Mouse (Mus musculus) lung, adult 2 months (tissue): ENCODE data around the gene Sesn2.

Source experiments
- CTCF ChIP-seq: fragments of 200-500 bp; IDR thresholded peaks from 2 replicates; pipeline ENCODE4 v1.5.1; 2011; ENCODE audit warnings: mild to moderate bottlenecking, low read length, control low read depth; ENCODE audit not compliant: insufficient read depth
- POLR2A ChIP-seq: fragments of 200-500 bp; IDR thresholded peaks from 2 replicates; pipeline ENCODE4 v1.6.1; 2011; ENCODE audit warnings: low read depth, mild to moderate bottlenecking, control low read depth, low read length, borderline replicate concordance; ENCODE audit errors: extremely low read depth

- TF ChIP-seq CTCF = no peak
- no peak for TF ChIP-seq POLR2A
Measured at GRCm38 (mm10) chr4:132518066-132518465, 7.8 kb upstream of the Sesn2 start.
